Mouse (Mus musculus): Measurements from ENCODE around the gene Tmem262. TPM values are rescaled to one million over a fixed set of nuclear protein-coding genes. Genes with fewer than 3 reads are reported as not detected.

The Tmem262 gene
- polyA plus RNA-seq, 1 experiment from 2014 or later: not detected

DNA sequence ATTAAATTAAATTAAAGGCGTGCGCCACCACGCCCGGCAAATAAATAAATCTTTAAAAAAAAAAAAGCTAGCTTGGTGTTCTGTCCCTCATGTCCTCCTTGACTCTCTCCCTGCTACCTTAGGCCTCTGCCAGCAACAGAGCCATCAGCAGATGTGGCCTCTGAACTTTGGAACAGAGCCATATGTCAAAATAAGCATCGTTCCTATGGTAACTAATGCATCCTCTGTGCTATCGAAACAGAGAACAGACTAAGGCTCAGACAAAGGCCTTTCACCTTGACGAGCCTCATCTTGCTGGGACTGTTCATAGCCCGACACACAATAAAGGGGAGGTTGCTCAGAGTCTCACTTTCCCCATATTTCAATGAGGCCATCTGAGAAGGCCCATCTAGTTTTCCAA, 43.5 kb downstream of the Tmem262 start:
- Histone ChIP-seq H3K9ac (ENCODE audit: low read depth, low read length) (0 out of 2 replicates have a peak overlapping the region, but pooled peaks have one; percentile 1), H3K9me3 (ENCODE audit: control insufficient read depth, low read length) (no peaks in the 10 kb centered on the region), H3K4me3 (ENCODE audit: low read depth, low read length) (no peak overlapping the region), H3K4me2 (ENCODE audit: low read depth, low read length) (no peak overlapping the region), H3K4me1 (ENCODE audit: control insufficient read depth, insufficient read depth, low read length) (peaks cover 4% of the 10 kb centered on the region), H3K27ac (replicated peaks; ENCODE audit: low read depth, low read length) (no peak overlapping the region), H3K36me3 (ENCODE audit: control insufficient read depth, insufficient read depth, low read length) (0 out of 2 replicates have a peak, but pooled peaks cover 8% of the 10 kb centered on the region), H3K27me3 (replicated peaks; ENCODE audit: control insufficient read depth, insufficient read depth, low read length) (no peaks in the 10 kb centered on the region)
- no peak for ATAC-seq (ENCODE audit: low read depth)
- peak; percentile 27 for DNase-seq (ENCODE audit: low spot score)
- WGBS: 53% methylated on average over 8 of the region's 8 CpGs

DNA sequence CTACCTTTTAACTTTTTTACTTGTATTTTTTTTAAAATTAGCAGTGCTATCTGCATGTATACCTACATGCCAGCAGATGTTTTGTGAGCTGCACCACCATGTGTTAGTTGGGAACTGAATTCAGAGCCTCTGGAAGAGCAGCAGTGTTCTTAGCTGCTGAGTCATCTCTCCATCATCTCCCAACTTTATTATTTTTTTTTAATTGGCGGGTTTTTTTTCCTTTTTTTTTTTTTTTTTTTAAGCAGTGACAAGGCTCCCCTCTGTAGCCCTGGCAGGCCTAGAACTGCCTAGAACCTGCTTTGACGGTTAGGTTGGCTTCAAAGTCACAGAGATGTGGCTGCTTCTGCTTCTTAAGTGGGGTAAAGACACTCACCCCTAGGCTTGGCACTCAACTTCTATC, 45.1 kb downstream of the Tmem262 start:
- WGBS: 70% methylated on average over 2 of the region's 2 CpGs
- Histone ChIP-seq H3K4me1 (ENCODE audit: control insufficient read depth, insufficient read depth, low read length) (peaks cover 3% of the 10 kb centered on the region), H3K27ac (replicated peaks; ENCODE audit: low read depth, low read length) (no peak overlapping the region), H3K4me3 (ENCODE audit: low read depth, low read length) (no peak overlapping the region), H3K9ac (ENCODE audit: low read depth, low read length) (no peak overlapping the region), H3K27me3 (replicated peaks; ENCODE audit: control insufficient read depth, insufficient read depth, low read length) (no peaks in the 10 kb centered on the region), H3K36me3 (ENCODE audit: control insufficient read depth, insufficient read depth, low read length) (0 out of 2 replicates have a peak, but pooled peaks cover 8% of the 10 kb centered on the region), H3K4me2 (ENCODE audit: low read depth, low read length) (no peak overlapping the region), H3K9me3 (ENCODE audit: control insufficient read depth, low read length) (no peaks in the 10 kb centered on the region)
- ATAC-seq (ENCODE audit: low read depth) (no peak), DNase-seq (ENCODE audit: low spot score) (no peak)

DNA sequence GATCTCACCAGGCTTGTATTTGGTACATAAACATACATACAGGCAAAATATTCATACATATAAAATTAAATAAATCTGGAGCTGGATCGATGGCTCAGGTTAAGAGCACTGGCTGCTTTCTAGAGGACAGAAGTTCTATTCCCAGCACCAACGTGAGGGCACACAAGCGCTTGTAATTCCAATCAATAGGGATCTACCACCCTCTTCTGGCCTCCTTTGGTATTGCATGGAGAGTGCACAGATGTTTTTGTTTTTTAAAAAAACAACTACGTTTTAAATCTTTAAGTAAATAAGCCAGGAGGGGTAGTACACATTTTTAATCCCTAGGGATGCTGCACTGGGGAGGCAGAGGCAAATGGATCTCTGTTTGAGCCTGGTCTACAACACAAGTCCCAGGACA, 46.5 kb downstream of the Tmem262 start:
- no peak overlapping the region for H3K27ac ChIP-seq (replicated peaks; ENCODE audit: low read depth, low read length)
- 0 out of 2 replicates have a peak, but pooled peaks cover 5% of the 10 kb centered on the region for H3K36me3 ChIP-seq (ENCODE audit: control insufficient read depth, insufficient read depth, low read length)
- no peak overlapping the region for H3K9ac ChIP-seq (ENCODE audit: low read depth, low read length)
- no peak overlapping the region for H3K4me3 ChIP-seq (ENCODE audit: low read depth, low read length)
- whole genome bisulfite sequencing: 29% methylated on average over 4 of the region's 4 CpGs
- DNase-seq (ENCODE audit: low spot score): peak; percentile 39
- no peaks in the 10 kb centered on the region for H3K27me3 ChIP-seq (replicated peaks; ENCODE audit: control insufficient read depth, insufficient read depth, low read length)
- no peak overlapping the region for H3K4me2 ChIP-seq (ENCODE audit: low read depth, low read length)
- peaks cover 3% of the 10 kb centered on the region for H3K4me1 ChIP-seq (ENCODE audit: control insufficient read depth, insufficient read depth, low read length)
- ATAC-seq (ENCODE audit: low read depth): no peak
- H3K9me3 ChIP-seq (ENCODE audit: control insufficient read depth, low read length): no peaks in the 10 kb centered on the region

DNA sequence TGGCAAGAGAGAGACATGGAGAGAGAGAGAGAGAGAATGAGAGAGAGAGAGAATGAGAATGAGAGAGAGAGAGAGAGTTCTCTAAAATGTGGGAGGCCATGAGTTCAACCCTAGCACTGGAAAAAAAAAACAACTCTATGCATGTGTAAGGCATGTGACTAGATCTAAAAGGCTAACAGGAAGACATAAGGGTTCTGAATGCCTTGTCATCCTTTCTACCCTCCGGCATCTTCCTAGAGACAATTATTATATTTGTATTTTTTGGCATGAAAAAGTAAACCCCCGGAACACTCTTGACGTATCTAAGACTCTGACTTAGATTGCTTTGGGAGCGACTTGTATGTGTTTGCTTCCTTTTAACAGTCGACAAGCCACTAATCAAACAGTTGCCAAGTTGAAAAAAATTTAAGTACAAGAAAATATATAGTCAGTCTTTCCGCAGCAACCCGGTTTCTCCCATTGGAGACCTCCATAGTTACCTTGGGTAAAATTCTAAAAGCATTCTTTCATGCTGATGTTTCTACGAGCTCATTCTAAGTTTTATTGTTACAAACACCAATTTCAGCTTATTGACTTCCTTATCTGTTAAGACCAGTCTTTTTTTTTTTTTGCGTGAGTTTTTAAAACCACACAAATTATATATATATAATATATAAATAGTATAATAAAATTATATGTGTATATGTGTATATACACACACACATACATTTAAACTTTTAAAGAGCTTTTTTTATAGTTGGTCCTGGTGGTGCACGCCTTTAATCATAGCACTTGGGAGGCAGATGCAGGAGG, 47.2 kb downstream of the Tmem262 start:
- Histone ChIP-seq H3K4me3 (ENCODE audit: low read depth, low read length) (peak overlapping the region; percentile 60), H3K36me3 (ENCODE audit: control insufficient read depth, insufficient read depth, low read length) (no peaks in the 10 kb centered on the region), H3K4me1 (ENCODE audit: control insufficient read depth, insufficient read depth, low read length) (peaks cover 3% of the 10 kb centered on the region), H3K4me2 (ENCODE audit: low read depth, low read length) (peak overlapping the region; percentile 58), H3K27me3 (replicated peaks; ENCODE audit: control insufficient read depth, insufficient read depth, low read length) (no peaks in the 10 kb centered on the region), H3K27ac (replicated peaks; ENCODE audit: low read depth, low read length) (peak overlapping the region; percentile 89), H3K9ac (ENCODE audit: low read depth, low read length) (peak overlapping the region; percentile 69), H3K9me3 (ENCODE audit: control insufficient read depth, low read length) (no peaks in the 10 kb centered on the region)
- ATAC-seq (ENCODE audit: low read depth) (no peak), DNase-seq (ENCODE audit: low spot score) (no peak)
- WGBS: 70% methylated on average over 10 of the region's 10 CpGs

DNA sequence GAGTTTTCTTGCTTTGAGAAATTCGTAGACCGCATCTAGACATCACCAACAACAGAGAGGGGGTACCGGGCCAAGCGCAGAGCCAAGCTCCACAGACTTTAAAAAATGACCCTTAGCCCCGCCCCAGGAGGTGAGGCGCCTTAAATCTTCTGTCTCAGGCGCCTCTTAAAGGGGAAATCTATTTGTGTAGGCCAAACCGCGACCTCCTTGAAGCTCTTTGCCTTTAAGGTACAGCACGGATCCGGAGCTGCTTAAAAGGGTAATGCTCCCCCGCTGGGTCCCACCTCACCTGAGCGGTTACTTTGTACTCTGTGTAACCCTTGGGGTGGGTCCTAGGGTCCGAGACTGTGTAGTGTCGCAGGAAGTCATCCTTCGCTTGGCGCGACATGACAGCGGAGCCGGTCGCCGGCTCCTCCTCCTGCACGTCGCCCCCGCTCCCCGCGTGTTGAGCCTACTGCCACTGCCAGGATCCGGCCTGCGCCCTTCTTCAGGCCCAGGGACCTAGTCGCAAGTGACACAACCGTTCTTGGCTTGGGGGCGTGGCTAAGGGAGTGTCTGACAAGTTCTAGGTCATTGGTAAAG, 48.0 kb downstream of the Tmem262 start, which contains the start of gene Snx15:
Gene Snx15, minus strand, starts transcription at position 545 of the 582 bp plus-strand sequence.
- H3K9me3 ChIP-seq (ENCODE audit: control insufficient read depth, low read length): no peaks in the 10 kb centered on the region
- ATAC-seq (ENCODE audit: low read depth) (peak; percentile 95), DNase-seq (ENCODE audit: low spot score) (peak; percentile 98)

More for the DNA sequence above, 48.0 kb downstream of the Tmem262 start, which contains the start of gene Snx15:
- H3K27ac ChIP-seq (replicated peaks; ENCODE audit: low read depth, low read length): peak within 1 kb of the TSS; percentile 89
- H3K9ac ChIP-seq (ENCODE audit: low read depth, low read length): peak within 1 kb of the TSS; percentile 69
- H3K4me3 ChIP-seq (ENCODE audit: low read depth, low read length): peak within 1 kb of the TSS; percentile 60
- H3K4me1 ChIP-seq (ENCODE audit: control insufficient read depth, insufficient read depth, low read length): peaks cover 3% of the 10 kb centered on the region
- no peaks in the 10 kb centered on the region for H3K36me3 ChIP-seq (ENCODE audit: control insufficient read depth, insufficient read depth, low read length)
- peak within 1 kb of the TSS; percentile 58 for H3K4me2 ChIP-seq (ENCODE audit: low read depth, low read length)
- H3K27me3 ChIP-seq (replicated peaks; ENCODE audit: control insufficient read depth, insufficient read depth, low read length): no peaks in the 10 kb centered on the region
- 1% methylated on average over 27 of the region's 32 CpGs for WGBS

Small RNA genes lying within 50 kb of the gene (microRNA-seq; reads per million reads assigned to microRNA genes)
- gene Mir6988 (ENCODE audit: borderline number of aligned reads): 1.5 reads per million

Other genes with a start within 250 kb of the Tmem262 start
- gene Frmd8, start 204.8 kb upstream of the Tmem262 start, polyA plus RNA-seq (2014; fragmentation: Nextera tagmentation; extraction: Ambion mirVana): 20.6 and 25.8 TPM in 2 replicates
- 2.8 and 3.0 TPM in 2 replicates for gene Slc25a45, start 202.2 kb upstream of the Tmem262 start, polyA plus RNA-seq (2014; fragmentation: Nextera tagmentation; extraction: Ambion mirVana)
- gene Tigd3, start 185.9 kb upstream of the Tmem262 start, polyA plus RNA-seq (2014; fragmentation: Nextera tagmentation; extraction: Ambion mirVana): 1.4 and 2.0 TPM in 2 replicates
- gene Dpf2, start 167.0 kb upstream of the Tmem262 start, polyA plus RNA-seq (2014; fragmentation: Nextera tagmentation; extraction: Ambion mirVana): 124 and 143 TPM in 2 replicates
- gene Cdc42ep2, start 155.2 kb upstream of the Tmem262 start, polyA plus RNA-seq (2014; fragmentation: Nextera tagmentation; extraction: Ambion mirVana): 14.0 and 16.2 TPM in 2 replicates
- gene Pola2, start 115.8 kb upstream of the Tmem262 start, polyA plus RNA-seq (2014; fragmentation: Nextera tagmentation; extraction: Ambion mirVana): 59.1 and 65.2 TPM in 2 replicates
- not detected in 2 replicates for gene Slc22a20, start 93.9 kb upstream of the Tmem262 start, polyA plus RNA-seq (2014; fragmentation: Nextera tagmentation; extraction: Ambion mirVana)
- 16.8 and 19.0 TPM in 2 replicates for gene Capn1, start 64.1 kb upstream of the Tmem262 start, polyA plus RNA-seq (2014; fragmentation: Nextera tagmentation; extraction: Ambion mirVana)
- 32.1 and 34.9 TPM in 2 replicates for gene Syvn1, start 33.5 kb upstream of the Tmem262 start, polyA plus RNA-seq (2014; fragmentation: Nextera tagmentation; extraction: Ambion mirVana)
- gene Mrpl49, start 22.2 kb upstream of the Tmem262 start, polyA plus RNA-seq (2014; fragmentation: Nextera tagmentation; extraction: Ambion mirVana): 67.5 and 69.8 TPM in 2 replicates
- 870 and 937 TPM in 2 replicates for gene Fau, start 22.2 kb upstream of the Tmem262 start, polyA plus RNA-seq (2014; fragmentation: Nextera tagmentation; extraction: Ambion mirVana)
- gene Znhit2, start 18.8 kb upstream of the Tmem262 start, polyA plus RNA-seq (2014; fragmentation: Nextera tagmentation; extraction: Ambion mirVana): 33.1 and 33.6 TPM in 2 replicates
- 19.5 and 21.7 TPM in 2 replicates for gene Tm7sf2, start 11.7 kb upstream of the Tmem262 start, polyA plus RNA-seq (2014; fragmentation: Nextera tagmentation; extraction: Ambion mirVana)
- gene Vps51, start 2.8 kb upstream of the Tmem262 start, polyA plus RNA-seq (2014; fragmentation: Nextera tagmentation; extraction: Ambion mirVana): 52.0 and 66.5 TPM in 2 replicates
- 0.28 and 0.67 TPM in 2 replicates for gene Gm28374, start 2.2 kb downstream of the Tmem262 start, polyA plus RNA-seq (2014; fragmentation: Nextera tagmentation; extraction: Ambion mirVana)
- gene Zfpl1, start 4.9 kb downstream of the Tmem262 start, polyA plus RNA-seq (2014; fragmentation: Nextera tagmentation; extraction: Ambion mirVana): 66.2 and 81.8 TPM in 2 replicates
- 24.6 and 29.0 TPM in 2 replicates for gene Cdca5, start 5.0 kb downstream of the Tmem262 start, polyA plus RNA-seq (2014; fragmentation: Nextera tagmentation; extraction: Ambion mirVana)
- not detected in 2 replicates for gene AC131692.1, start 14.4 kb downstream of the Tmem262 start, polyA plus RNA-seq (2014; fragmentation: Nextera tagmentation; extraction: Ambion mirVana)
- gene Naaladl1, start 25.7 kb downstream of the Tmem262 start, polyA plus RNA-seq (2014; fragmentation: Nextera tagmentation; extraction: Ambion mirVana): 0.29 and 0.51 TPM in 2 replicates
- gene Sac3d1, start 38.6 kb downstream of the Tmem262 start, polyA plus RNA-seq (2014; fragmentation: Nextera tagmentation; extraction: Ambion mirVana): 46.3 and 46.6 TPM in 2 replicates
- 26.7 and 27.5 TPM in 2 replicates for gene Snx15, start 48.3 kb downstream of the Tmem262 start, polyA plus RNA-seq (2014; fragmentation: Nextera tagmentation; extraction: Ambion mirVana)
- gene Batf2, start 61.0 kb downstream of the Tmem262 start, polyA plus RNA-seq (2014; fragmentation: Nextera tagmentation; extraction: Ambion mirVana): 0.28 and 0.33 TPM in 2 replicates
- gene Arl2, start 61.5 kb downstream of the Tmem262 start, polyA plus RNA-seq (2014; fragmentation: Nextera tagmentation; extraction: Ambion mirVana): 73.4 and 80.6 TPM in 2 replicates
- not detected in 2 replicates for gene Majin, start 104.4 kb downstream of the Tmem262 start, polyA plus RNA-seq (2014; fragmentation: Nextera tagmentation; extraction: Ambion mirVana)
- gene Gpha2, start 146.3 kb downstream of the Tmem262 start, polyA plus RNA-seq (2014; fragmentation: Nextera tagmentation; extraction: Ambion mirVana): 3.3 and 4.1 TPM in 2 replicates
- 35.1 and 36.5 TPM in 2 replicates for gene Ppp2r5b, start 155.8 kb downstream of the Tmem262 start, polyA plus RNA-seq (2014; fragmentation: Nextera tagmentation; extraction: Ambion mirVana)
- 10.6 and 11.1 TPM in 2 replicates for gene Atg2a, start 161.6 kb downstream of the Tmem262 start, polyA plus RNA-seq (2014; fragmentation: Nextera tagmentation; extraction: Ambion mirVana)
- 68.4 and 68.6 TPM in 2 replicates for gene Ehd1, start 196.7 kb downstream of the Tmem262 start, polyA plus RNA-seq (2014; fragmentation: Nextera tagmentation; extraction: Ambion mirVana)
- 1.5 and 1.6 TPM in 2 replicates for gene Cdc42bpg, start 226.4 kb downstream of the Tmem262 start, polyA plus RNA-seq (2014; fragmentation: Nextera tagmentation; extraction: Ambion mirVana)